Mouse (Mus musculus): Measurements from ENCODE around the gene Pclo.
A peak's percentile ranks its signal among the peaks of the same experiment; 100 is the strongest.
"Not testable (repeated sequence)": the region's sequence is repeated elsewhere in the genome, so short reads cannot be mapped to it uniquely, and the experiment has no call there.

Gene Pclo

DNA sequence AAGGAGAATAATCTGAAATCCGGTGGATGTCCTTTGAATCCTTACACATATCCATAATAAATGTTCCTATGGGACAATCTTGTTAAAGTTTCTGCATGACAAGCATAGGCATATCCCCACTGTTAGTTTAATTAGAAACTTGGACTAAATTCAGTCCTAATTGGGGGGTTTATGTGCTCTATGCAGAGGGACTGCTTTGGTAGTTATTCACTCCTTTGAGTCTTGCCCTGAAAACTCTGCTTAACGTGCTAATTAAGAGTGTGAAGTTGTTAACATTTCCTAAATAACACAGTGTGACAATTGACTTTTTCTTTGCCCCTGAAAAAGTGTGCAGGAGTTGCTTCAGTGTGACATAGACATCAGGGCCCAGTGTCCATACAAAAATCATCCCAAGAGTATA, 177.3 kb downstream of the Pclo start:
- DNase-seq, result no peak

DNA sequence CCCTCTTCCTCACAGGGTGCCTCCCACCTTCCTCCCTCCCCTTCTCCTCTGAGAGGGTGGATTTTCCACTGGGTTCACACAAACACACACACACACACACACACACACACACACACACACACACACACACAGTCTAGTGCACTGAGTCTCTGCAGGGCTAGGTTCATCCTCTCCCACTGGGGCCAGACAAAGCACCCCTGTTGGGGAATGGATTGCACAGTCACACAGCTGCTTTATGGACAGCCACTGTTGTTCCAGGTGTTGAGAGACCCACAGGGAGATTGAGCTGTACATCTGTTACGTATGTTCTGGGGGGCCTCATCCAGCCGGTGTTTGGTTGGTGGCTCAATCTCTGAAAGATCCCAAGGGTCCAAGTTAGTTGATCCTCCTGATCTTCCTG, 182.0 kb downstream of the Pclo start:
- DNase-seq, result no peak

DNA sequence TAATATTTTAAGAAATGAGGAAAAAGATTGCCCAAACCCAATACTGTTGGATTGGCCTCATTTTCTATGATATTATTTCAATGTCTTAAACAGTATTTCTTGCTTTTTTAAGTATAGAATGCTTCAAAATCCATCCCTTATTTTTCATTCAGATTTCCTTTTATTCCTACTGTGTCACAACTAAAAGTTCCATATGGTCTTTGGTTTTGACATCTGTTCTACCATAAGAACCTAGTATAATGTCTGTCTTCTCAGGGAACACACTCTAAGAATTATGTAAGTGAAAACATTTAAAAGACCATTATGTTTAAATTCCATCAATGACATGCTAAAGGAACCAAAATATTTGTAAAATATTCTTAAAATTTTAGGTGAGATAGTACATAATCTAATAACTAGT, 186.2 kb downstream of the Pclo start:
- DNase-seq, result no peak

GRCm38 (mm10) chr5:14705423-14705822, 190.7 kb downstream of the Pclo start:
- DNase-seq, result no peak

DNA sequence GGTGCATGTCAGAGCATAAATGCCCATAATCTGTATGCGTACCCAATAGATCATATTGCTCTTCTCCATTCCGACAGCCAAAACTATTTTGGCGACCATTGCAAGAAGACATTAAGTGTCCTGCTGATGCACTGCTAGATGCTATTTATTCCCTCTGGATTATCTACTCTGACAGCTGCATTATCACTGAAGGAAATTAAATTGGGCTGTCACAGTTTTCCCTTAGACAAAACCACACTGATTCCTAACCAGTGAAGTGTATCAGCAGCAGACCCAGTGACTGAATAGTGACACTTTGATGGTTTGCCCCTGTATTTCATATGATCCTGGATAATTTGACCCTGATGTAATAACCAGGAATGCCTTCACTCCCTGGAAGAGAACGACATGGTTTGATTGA, 192.6 kb downstream of the Pclo start:
- no peak for DNase-seq

- DNase-seq, result no peak
Observed at GRCm38 (mm10) chr5:14723576-14723975, 208.9 kb downstream of the Pclo start.

DNA sequence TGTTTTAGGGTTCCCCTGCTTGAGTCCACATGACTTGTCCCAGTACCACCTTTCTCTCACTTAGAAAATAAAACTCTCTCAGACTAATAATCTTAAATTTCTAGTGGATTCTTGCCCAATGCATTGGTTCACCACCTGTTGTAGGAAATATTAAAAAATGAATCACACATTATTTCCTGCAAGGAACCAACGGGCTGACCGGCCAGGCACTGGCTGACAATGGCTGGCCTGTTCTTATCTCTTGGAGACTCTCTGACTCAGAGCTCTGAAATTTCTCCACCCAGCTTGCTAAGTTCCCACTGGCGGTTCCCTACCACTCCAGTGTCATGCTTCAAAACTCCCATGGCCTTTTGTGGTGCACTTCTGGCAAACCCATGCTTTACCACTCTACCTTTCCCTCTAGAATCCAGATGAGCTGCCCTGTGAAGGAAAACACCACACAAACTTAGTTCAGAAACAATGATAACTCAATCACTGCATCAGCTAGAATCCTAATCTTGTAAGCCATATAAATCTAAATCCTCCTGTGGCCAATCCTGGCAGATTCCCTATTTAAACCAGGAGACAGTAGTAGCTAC, 214.0 kb downstream of the Pclo start:
- DNase-seq, result no peak

GRCm38 (mm10) chr5:14750882-14751281, 236.2 kb downstream of the Pclo start:
- no peak for DNase-seq

DNA sequence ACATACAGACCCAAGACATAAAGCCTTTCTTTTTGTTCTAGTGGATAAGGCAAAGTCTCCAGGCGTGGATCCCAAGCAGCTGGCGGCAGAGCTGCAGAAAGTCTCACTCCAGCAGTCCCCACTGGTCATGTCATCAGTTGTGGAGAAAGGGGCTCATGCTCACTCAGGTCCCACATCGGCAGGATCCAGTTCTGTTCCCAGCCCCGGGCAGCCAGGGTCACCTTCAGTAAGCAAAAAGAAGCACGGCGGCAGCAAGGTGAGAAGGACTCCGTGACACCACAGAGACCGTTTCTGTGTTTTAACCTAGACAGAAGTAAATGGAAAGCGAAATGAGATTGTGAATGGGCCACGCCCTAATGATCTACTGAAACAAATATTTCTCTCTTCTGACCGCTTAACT, 252.0 kb downstream of the Pclo start:
- DNase-seq, result peak in 1 of 2 experiments; percentile 1

DNA sequence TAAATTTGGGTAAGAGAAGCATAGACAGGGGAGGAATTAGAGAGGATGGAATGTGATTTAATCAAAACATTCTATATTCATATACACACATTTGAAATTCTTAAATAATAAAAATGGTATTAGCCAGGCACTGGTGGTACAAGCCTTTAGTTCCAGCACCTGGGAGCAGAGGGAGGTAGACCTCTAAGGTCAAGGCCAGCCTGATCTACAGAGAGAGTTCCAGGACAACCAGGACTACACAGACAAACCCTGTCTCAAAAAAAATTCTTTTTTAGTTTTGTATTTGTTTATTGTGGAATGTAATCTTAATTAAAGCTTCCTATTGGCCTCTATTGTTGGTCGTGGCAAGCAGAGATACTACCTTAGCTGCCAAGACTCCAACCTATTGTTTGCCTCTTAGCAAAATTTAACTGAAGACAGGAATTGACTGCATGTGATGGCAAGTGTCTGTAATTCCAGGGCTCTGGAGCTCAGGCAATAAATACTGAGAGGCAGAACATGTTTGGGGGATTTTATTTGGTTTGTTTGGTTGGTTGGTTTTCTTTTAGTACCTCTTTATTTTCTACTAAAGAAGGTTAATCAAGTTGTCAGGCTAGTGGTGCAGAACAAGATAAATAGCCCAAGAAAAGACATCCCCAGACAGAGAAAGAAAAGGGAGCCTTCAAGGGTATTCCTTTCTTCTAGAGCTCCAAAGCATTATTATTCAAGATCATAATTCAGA, 267.8 kb downstream of the Pclo start:
- no peak for DNase-seq

- DNase-seq, result no peak
Observed at GRCm38 (mm10) chr5:14793891-14794290, 279.2 kb downstream of the Pclo start.

DNA sequence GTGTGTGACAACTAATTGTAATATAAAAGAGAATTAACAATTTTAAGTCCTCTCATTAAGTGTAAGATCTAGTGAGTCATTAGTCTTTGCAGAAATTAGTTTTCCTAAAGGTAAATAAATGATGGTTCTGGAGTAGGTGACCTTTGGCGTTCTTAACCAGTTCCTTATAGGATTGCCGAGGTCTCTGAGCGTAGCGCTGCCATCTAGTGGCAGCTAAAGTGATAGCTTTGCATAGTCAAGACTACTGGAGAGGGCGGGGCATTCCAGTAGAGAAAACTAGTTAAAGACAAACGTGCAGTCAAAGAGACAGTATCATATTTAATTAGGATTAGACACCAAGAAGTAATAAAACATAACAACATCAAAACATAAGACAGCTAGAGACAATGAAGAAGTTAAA, 292.4 kb downstream of the Pclo start:
- peak; percentile 61 to 69 for DNase-seq

DNA sequence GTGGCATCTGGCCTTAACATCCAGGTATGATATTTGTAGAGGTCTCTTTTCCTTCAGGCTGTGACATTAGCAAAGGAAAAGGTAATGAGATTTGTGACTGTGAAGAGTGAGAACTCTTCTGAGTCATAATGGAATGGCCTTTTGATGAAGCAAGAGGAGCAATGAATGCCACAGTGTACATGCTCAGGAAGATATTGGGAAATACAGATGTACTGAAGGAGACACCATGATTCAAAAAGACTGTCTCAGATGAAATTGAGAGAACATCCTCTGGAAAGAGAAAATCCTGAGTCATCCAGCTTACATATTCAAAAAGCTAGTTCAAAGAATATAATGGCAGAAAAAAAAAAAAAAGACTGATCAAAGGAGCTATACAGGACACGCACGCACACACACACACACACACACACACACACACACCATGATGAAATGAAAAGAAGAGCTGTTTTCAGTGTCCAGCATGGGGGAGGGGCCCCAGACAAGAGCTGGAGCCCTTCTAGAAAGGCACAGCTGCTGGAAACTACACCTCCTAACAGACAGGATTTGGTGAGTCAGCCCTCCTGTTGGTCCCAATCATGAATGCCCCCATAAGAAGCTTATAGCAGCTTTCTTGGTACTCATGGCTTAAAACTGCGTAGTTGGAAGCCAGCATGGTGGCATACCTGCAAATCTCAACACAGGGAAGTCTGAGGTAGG, 318.6 kb downstream of the Pclo start:
- no peak for DNase-seq

GRCm38 (mm10) chr5:14834155-14834991, 319.7 kb downstream of the Pclo start:
- no peak for DNase-seq

GRCm38 (mm10) chr5:14853650-14854049, 338.9 kb downstream of the Pclo start:
- no peak for DNase-seq

- not testable (repeated sequence) for DNase-seq
Observed at GRCm38 (mm10) chr5:14885291-14885690, 370.6 kb downstream of the Pclo start.

DNA sequence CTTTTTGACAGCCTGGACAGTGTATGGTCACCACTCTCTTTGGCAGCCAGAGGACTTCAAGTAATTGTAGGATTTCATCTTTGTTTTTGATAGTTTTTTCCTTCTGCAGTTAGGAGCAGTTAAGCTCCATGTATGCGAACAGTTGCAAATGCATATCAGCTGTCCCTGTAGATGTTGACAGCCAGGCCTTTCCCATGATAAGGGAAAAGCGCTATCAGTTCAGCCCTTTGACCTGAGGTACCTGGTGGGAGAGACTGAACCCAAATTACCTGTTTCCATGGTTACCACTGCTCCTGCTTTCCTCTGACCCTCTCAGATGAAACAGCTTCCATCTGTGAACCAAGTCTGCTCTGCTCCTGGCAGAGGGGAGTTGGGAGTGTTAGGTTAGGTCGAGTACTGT, 377.5 kb downstream of the Pclo start:
- DNase-seq, result no peak

DNA sequence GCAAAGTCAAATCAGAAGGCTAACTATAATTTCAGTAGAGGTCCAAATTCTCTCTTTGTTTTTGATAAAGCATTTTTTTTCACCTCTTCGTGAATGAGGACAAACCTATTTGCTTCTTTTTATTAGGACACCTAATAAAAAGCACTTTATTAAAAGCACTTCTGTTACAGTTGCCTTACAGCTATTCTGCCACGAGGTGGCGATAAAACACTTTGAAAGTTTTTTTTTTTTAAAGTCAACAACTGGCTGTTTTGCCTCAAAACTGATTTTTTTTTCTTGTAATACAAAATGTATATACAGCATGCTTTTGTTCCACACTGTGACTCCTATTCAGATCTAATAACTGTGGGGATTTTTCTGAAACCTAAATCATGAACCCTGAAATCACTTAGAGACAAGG, 388.8 kb downstream of the Pclo start:
- not testable (repeated sequence) for DNase-seq
